Mouse (Mus musculus): ENCODE measurements around the gene Rictor. TPM values are rescaled to one million over a fixed set of nuclear protein-coding genes. Genes with fewer than 3 reads are reported as not detected.
"Not testable (repeated sequence)": the region's sequence is repeated elsewhere in the genome, so short reads cannot be mapped to it uniquely, and the experiment has no call there.

Rictor gene
- polyA plus RNA-seq, 1 experiment, result 2.4 TPM

DNA sequence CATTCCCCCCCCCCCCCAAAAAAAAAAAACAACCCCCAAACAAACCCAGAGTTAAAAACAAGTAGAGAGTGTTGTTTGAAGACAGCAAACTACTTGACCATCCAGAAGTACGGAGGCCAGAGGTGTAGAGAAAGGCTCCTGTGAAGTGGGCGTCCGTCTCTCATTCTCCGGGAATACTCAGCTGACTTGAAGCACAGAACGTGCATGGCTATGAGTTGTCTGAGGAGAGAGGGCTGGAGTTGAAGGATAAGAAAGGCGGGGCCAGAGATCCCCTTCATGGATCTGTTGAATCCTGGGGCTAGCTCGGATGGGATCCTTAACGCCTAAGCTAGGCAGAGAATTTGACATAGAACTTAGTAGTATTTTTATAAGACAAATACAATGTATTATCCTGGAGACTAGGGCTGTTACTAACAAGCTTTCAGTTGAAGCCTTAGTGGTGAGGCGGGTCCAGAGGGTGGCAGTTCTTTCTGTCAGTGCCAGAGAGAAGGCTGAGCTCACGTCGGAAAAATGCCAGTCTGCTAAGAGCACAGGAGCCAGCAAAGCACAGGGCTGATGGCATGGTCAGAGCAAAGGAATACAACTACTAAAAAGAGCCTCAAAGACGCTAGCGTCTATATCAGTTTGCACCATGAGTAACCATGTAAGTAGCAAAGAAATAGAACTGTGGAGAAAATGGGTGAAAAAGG is 34.3 kb downstream of the Rictor start:
- Histone ChIP-seq H3K4me2 (ENCODE audit: low read depth) (no peak overlapping the region), H3K79me2 (ENCODE audit: control insufficient read depth, insufficient read depth) (peaks cover 13% of the 10 kb centered on the region), H3K27me3 (ENCODE audit: control insufficient read depth, insufficient read depth, insufficient read length) (no peaks in the 10 kb centered on the region), H3ac (ENCODE audit: control insufficient read depth, insufficient read length) (no peak overlapping the region), H3K4me3 (no peak overlapping the region), H3K36me3 (ENCODE audit: control insufficient read depth, insufficient read depth) (peaks cover 24% of the 10 kb centered on the region)
- TF ChIP-seq REST (IDR thresholded peaks at IDR 0.05; ENCODE audit: insufficient read depth, insufficient read length), result no peak
- TF ChIP-seq POLR2A (IDR thresholded peaks at IDR 0.05; ENCODE audit: insufficient read length, low read depth), result no peak
- TF ChIP-seq TCF12 (IDR thresholded peaks at IDR 0.05; ENCODE audit: insufficient read depth, poor library complexity, severe bottlenecking), result no peak
- no peak for TF ChIP-seq MYOD1 (IDR thresholded peaks at IDR 0.05; ENCODE audit: control insufficient read depth in 1 of 3, insufficient read length in 2 of 3, low read depth in 2 of 3)
- TF ChIP-seq MAX (IDR thresholded peaks at IDR 0.05; ENCODE audit: low read depth), result no peak
- TF ChIP-seq MYOG (IDR thresholded peaks at IDR 0.05; ENCODE audit: control insufficient read depth in 1 of 3, insufficient read depth in 1 of 3, insufficient read length in 2 of 3, low read depth in 2 of 3), result no peak
- TF ChIP-seq CEBPB (IDR thresholded peaks at IDR 0.05; ENCODE audit: insufficient read depth, poor library complexity, severe bottlenecking), result no peak
- no peak for TF ChIP-seq POLR2AphosphoS2 (IDR thresholded peaks at IDR 0.05; ENCODE audit: insufficient read length, low read depth)
- no peak for TF ChIP-seq USF1 (IDR thresholded peaks at IDR 0.05; ENCODE audit: low read depth)
- TF ChIP-seq SRF (IDR thresholded peaks at IDR 0.05; ENCODE audit: control insufficient read depth, insufficient read length, low read depth), result no peak
- no peak for TF ChIP-seq E2F4 (IDR thresholded peaks at IDR 0.05; ENCODE audit: insufficient read depth)
- TF ChIP-seq TCF3 (IDR thresholded peaks at IDR 0.05; ENCODE audit: insufficient read length, low read depth), result no peak

DNA sequence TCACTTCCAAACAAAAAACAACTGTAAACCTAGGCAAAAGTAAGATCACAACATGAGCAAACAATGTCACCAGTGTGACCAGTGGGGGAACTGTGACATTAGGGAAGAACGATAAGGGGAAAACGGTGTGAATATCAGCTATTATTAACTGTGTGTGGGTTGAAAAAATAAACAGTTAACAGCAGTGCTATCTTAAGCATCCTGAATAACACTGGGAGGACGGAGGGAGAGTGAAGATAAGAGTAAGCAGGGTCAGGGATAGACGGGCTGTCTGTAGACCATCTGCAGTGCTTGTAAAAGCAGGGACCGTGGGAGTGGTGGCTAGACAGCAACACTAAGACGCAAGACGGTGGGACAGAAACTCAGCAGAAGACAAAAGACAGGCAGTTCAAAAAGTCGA is 35.5 kb downstream of the Rictor start:
- Histone ChIP-seq H3K79me2 (ENCODE audit: control insufficient read depth, insufficient read depth) (peaks cover 16% of the 10 kb centered on the region), H3K4me3 (no peak overlapping the region), H3K36me3 (ENCODE audit: control insufficient read depth, insufficient read depth) (peaks cover 24% of the 10 kb centered on the region), H3K27me3 (ENCODE audit: control insufficient read depth, insufficient read depth, insufficient read length) (no peaks in the 10 kb centered on the region), H3K4me2 (ENCODE audit: low read depth) (no peak overlapping the region), H3ac (ENCODE audit: control insufficient read depth, insufficient read length) (no peak overlapping the region)
- TF ChIP-seq SRF (IDR thresholded peaks at IDR 0.05; ENCODE audit: control insufficient read depth, insufficient read length, low read depth), result no peak
- no peak for TF ChIP-seq E2F4 (IDR thresholded peaks at IDR 0.05; ENCODE audit: insufficient read depth)
- TF ChIP-seq USF1 (IDR thresholded peaks at IDR 0.05; ENCODE audit: low read depth), result no peak
- no peak for TF ChIP-seq MYOD1 (IDR thresholded peaks at IDR 0.05; ENCODE audit: control insufficient read depth in 1 of 3, insufficient read length in 2 of 3, low read depth in 2 of 3)
- TF ChIP-seq TCF3 (IDR thresholded peaks at IDR 0.05; ENCODE audit: insufficient read length, low read depth), result no peak
- TF ChIP-seq POLR2A (IDR thresholded peaks at IDR 0.05; ENCODE audit: insufficient read length, low read depth), result no peak
- no peak for TF ChIP-seq MYOG (IDR thresholded peaks at IDR 0.05; ENCODE audit: control insufficient read depth in 1 of 3, insufficient read depth in 1 of 3, insufficient read length in 2 of 3, low read depth in 2 of 3)
- no peak for TF ChIP-seq REST (IDR thresholded peaks at IDR 0.05; ENCODE audit: insufficient read depth, insufficient read length)
- no peak for TF ChIP-seq TCF12 (IDR thresholded peaks at IDR 0.05; ENCODE audit: insufficient read depth, poor library complexity, severe bottlenecking)
- TF ChIP-seq POLR2AphosphoS2 (IDR thresholded peaks at IDR 0.05; ENCODE audit: insufficient read length, low read depth), result no peak
- no peak for TF ChIP-seq CEBPB (IDR thresholded peaks at IDR 0.05; ENCODE audit: insufficient read depth, poor library complexity, severe bottlenecking)
- no peak for TF ChIP-seq MAX (IDR thresholded peaks at IDR 0.05; ENCODE audit: low read depth)

DNA sequence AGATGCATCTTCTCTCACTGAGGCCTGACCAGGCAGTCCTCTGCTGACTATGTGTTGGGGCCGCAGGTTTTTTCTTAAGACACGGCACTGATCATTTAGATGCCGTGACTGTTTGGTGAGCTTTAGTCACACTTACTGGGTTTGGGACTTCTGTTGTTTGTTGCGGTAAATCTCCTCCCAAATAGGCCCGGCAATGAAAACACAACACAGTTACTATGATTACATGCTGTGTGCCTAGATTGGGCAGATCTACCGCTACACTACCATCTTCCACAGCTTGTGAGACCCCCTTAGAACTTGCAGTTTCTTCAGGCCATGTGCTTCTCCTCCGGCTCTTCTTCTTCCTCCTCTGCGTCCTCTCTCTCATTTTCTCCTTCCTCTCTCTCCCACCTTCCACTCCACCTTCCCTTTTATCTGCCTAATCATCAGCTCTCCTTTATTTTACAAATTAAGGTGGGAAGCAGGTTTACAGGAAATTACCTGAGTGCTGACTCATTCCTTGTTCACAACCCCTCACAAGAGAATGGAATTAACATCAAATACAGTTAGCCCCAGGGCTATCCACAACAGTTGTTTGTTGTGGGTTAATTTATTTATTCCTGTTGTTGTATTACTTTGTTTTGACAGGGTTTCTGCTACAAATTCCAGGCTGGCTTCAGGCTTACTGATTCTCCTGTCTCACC is 38.3 kb downstream of the Rictor start:
- Histone ChIP-seq H3K36me3 (ENCODE audit: control insufficient read depth, insufficient read depth) (peaks cover 29% of the 10 kb centered on the region), H3K79me2 (ENCODE audit: control insufficient read depth, insufficient read depth) (peaks cover 15% of the 10 kb centered on the region)
- H3ac ChIP-seq (ENCODE audit: control insufficient read depth, insufficient read length), result not testable (repeated sequence)

DNA sequence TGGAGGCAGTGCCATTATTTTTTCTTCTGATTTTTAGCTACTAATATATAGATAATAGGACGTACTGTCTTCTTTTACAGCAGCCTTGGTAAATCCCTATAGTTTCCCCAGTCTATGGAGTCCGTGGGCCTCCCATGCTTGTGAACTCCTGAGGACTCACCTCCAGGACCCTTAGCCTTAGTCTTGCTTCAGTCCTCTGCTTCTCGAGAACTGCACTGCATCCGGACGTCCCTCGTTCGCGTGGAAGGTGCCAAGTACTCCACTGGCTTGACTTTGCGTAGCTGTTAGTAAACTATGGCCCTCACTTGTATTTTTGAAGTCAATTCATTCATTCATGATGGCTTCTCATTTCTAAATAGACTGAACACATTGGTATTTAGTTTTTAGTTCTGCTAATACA is 38.8 kb downstream of the Rictor start:
- peaks cover 9% of the 10 kb centered on the region for H3K79me2 ChIP-seq (ENCODE audit: control insufficient read depth, insufficient read depth)
- no peak overlapping the region for H3K4me3 ChIP-seq
- H3ac ChIP-seq (ENCODE audit: control insufficient read depth, insufficient read length), result no peak overlapping the region
- H3K27me3 ChIP-seq (ENCODE audit: control insufficient read depth, insufficient read depth, insufficient read length), result no peaks in the 10 kb centered on the region
- no peak for TF ChIP-seq POLR2AphosphoS2 (IDR thresholded peaks at IDR 0.05; ENCODE audit: insufficient read length, low read depth)
- no peak for TF ChIP-seq POLR2A (IDR thresholded peaks at IDR 0.05; ENCODE audit: insufficient read length, low read depth)
- no peak for TF ChIP-seq TCF3 (IDR thresholded peaks at IDR 0.05; ENCODE audit: insufficient read length, low read depth)
- TF ChIP-seq SRF (IDR thresholded peaks at IDR 0.05; ENCODE audit: control insufficient read depth, insufficient read length, low read depth), result no peak
- H3K36me3 ChIP-seq (ENCODE audit: control insufficient read depth, insufficient read depth), result peaks cover 29% of the 10 kb centered on the region
- no peak overlapping the region for H3K4me2 ChIP-seq (ENCODE audit: low read depth)

More for the DNA sequence above, 38.3 kb downstream of the Rictor start:
- H3K27me3 ChIP-seq (ENCODE audit: control insufficient read depth, insufficient read depth, insufficient read length); H3K4me2 ChIP-seq (ENCODE audit: low read depth); H3K4me3 ChIP-seq: not testable (repeated sequence)

DNA sequence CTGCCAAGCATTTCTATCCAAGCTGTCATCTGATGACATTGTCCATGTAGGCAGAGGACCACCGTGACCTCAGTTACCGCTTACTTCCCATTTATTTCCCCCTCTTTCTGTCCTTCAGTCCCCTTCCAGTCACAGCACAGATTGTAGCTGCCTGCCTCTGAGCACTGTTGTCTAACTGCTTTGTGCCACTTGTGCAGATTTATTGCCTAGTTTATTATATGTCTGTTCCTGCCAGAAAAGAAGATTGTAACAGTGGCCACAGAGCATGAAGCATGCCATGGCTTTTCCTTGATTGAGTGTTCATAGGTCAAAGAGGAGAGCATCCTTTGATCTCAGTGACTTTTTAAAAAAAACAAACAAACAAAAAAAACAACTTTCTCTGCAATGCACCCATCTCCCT is 46.2 kb downstream of the Rictor start:
- no peaks in the 10 kb centered on the region for H3K27me3 ChIP-seq (ENCODE audit: control insufficient read depth, insufficient read depth, insufficient read length)
- H3K79me2 ChIP-seq (ENCODE audit: control insufficient read depth, insufficient read depth), result no peaks in the 10 kb centered on the region
- no peak overlapping the region for H3ac ChIP-seq (ENCODE audit: control insufficient read depth, insufficient read length)
- H3K4me2 ChIP-seq (ENCODE audit: low read depth), result no peak overlapping the region
- no peak for TF ChIP-seq TCF12 (IDR thresholded peaks at IDR 0.05; ENCODE audit: insufficient read depth, poor library complexity, severe bottlenecking)
- TF ChIP-seq E2F4 (IDR thresholded peaks at IDR 0.05; ENCODE audit: insufficient read depth), result no peak
- no peak for TF ChIP-seq SRF (IDR thresholded peaks at IDR 0.05; ENCODE audit: control insufficient read depth, insufficient read length, low read depth)
- TF ChIP-seq MAX (IDR thresholded peaks at IDR 0.05; ENCODE audit: low read depth), result no peak
- TF ChIP-seq TCF3 (IDR thresholded peaks at IDR 0.05; ENCODE audit: insufficient read length, low read depth), result no peak
- TF ChIP-seq MYOG (IDR thresholded peaks at IDR 0.05; ENCODE audit: control insufficient read depth in 1 of 3, insufficient read depth in 1 of 3, insufficient read length in 2 of 3, low read depth in 2 of 3), result no peak
- no peak for TF ChIP-seq POLR2AphosphoS2 (IDR thresholded peaks at IDR 0.05; ENCODE audit: insufficient read length, low read depth)
- TF ChIP-seq MYOD1 (IDR thresholded peaks at IDR 0.05; ENCODE audit: control insufficient read depth in 1 of 3, insufficient read length in 2 of 3, low read depth in 2 of 3), result no peak
- peaks cover 50% of the 10 kb centered on the region for H3K36me3 ChIP-seq (ENCODE audit: control insufficient read depth, insufficient read depth)
- H3K4me3 ChIP-seq, result no peak overlapping the region

Measured in myocyte (in vitro differentiated cells).